Mouse (Mus musculus): ENCODE data around the gene Irak3. TPM values are rescaled to one million over a fixed set of nuclear protein-coding genes. Genes with fewer than 3 reads are reported as not detected.
"Not testable (repeated sequence)": the region's sequence is repeated elsewhere in the genome, so short reads cannot be mapped to it uniquely, and the experiment has no call there.

The Irak3 gene
- total RNA-seq, 2 experiments from 2014 or later: 5.9 to 8.1 TPM

GRCm38 (mm10) chr10:120114493-120114892 is 87.4 kb downstream of the Irak3 start:
- no peak for ATAC-seq (replicated peaks; ENCODE audit: low FRiP score, low TSS enrichment, poor library complexity, severe bottlenecking)

- ATAC-seq (replicated peaks; ENCODE audit: low FRiP score, low TSS enrichment, poor library complexity, severe bottlenecking): no peak
Measured at GRCm38 (mm10) chr10:120113980-120114379, 88.0 kb downstream of the Irak3 start.

GRCm38 (mm10) chr10:120113482-120113881 is 88.4 kb downstream of the Irak3 start:
- not testable (repeated sequence) for ATAC-seq (replicated peaks; ENCODE audit: low FRiP score, low TSS enrichment, poor library complexity, severe bottlenecking)

- ATAC-seq (replicated peaks; ENCODE audit: low FRiP score, low TSS enrichment, poor library complexity, severe bottlenecking): peak; percentile 97
Measured at GRCm38 (mm10) chr10:120112507-120113396, 89.2 kb downstream of the Irak3 start, which contains the start of gene Helb. Gene Helb (minus strand): TSS chr10:120112987.

DNA sequence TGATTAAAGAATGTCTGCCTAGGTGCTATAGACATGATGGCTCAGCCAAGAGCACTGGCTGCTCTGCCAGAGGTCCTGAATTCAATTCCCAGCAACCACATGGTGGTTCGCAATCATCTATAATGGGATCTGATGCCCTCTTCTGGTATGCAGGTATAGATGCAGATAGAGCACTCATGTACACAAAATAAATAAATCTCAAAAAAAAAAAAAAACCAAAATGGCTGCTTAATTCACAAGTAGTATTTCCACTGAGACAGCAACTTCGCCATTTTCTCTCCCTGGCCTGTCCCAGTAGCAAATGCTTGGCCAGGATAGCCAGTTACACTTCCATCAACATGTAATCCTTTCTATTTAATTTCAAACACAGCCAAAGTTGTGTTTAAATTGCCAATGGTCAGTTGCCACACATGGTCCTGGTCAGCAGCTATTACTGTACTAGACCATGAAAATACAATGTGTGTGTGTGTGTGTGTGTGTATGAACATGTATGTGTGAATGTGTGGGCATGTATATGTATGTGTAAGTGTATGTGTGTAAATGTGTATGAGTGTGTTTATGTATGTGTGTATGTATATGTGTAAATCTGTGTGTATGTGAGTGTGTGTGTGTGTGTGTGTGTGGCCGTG is 90.1 kb downstream of the Irak3 start:
- no peak for ATAC-seq (replicated peaks; ENCODE audit: low FRiP score, low TSS enrichment, poor library complexity, severe bottlenecking)

- ATAC-seq (replicated peaks; ENCODE audit: low FRiP score, low TSS enrichment, poor library complexity, severe bottlenecking): no peak
Measured at GRCm38 (mm10) chr10:120100806-120101205, 101.1 kb downstream of the Irak3 start.

GRCm38 (mm10) chr10:120097564-120097963 is 104.4 kb downstream of the Irak3 start:
- ATAC-seq (replicated peaks; ENCODE audit: low FRiP score, low TSS enrichment, poor library complexity, severe bottlenecking): no peak

- no peak for ATAC-seq (replicated peaks; ENCODE audit: low FRiP score, low TSS enrichment, poor library complexity, severe bottlenecking)
Measured at GRCm38 (mm10) chr10:120095716-120096115, 106.2 kb downstream of the Irak3 start.

- no peak for ATAC-seq (replicated peaks; ENCODE audit: low FRiP score, low TSS enrichment, poor library complexity, severe bottlenecking)
Measured at GRCm38 (mm10) chr10:120095136-120095535, 106.8 kb downstream of the Irak3 start.

- 0 out of 2 replicates have a peak, but pooled peaks have one; percentile 13 for ATAC-seq (replicated peaks; ENCODE audit: low FRiP score, low TSS enrichment, poor library complexity, severe bottlenecking)
Measured at GRCm38 (mm10) chr10:120092548-120092947, 109.4 kb downstream of the Irak3 start.

Other genes with a start within 250 kb of the Irak3 start
- gene Helb, start 89.1 kb downstream of the Irak3 start, total RNA-seq (2014; fragmentation: Nextera tagmentation): 24.1 and 26.1 TPM in 2 replicates
- gene Helb, start 89.1 kb downstream of the Irak3 start, total RNA-seq (2017): 30.3 and 34.1 TPM in 2 replicates
- 59.3 and 76.3 TPM in 2 replicates for gene Tmbim4, start 540 bp downstream of the Irak3 start, total RNA-seq (2014; fragmentation: Nextera tagmentation)
- gene Tmbim4, start 540 bp downstream of the Irak3 start, total RNA-seq (2017): 74.4 and 83.8 TPM in 2 replicates
- gene Llph, start 24.9 kb upstream of the Irak3 start, total RNA-seq (2014; fragmentation: Nextera tagmentation): 85.9 and 124 TPM in 2 replicates
- gene Llph, start 24.9 kb upstream of the Irak3 start, total RNA-seq (2017): 101 and 109 TPM in 2 replicates